25 mouse cellular contexts compared by ENCODE assay signal in genomic region chr11:75853067-75853636, GRCm38 (mm10). TPM values are rescaled to one million over a fixed set of nuclear protein-coding genes. Genes with fewer than 3 reads are reported as not detected.
DNase-seq lines count a peak whose midpoint lies in the region; ATAC-seq and TF ChIP-seq lines count a peak whose summit lies in the region.
"Had no signal": no experiment of that assay in that cellular context is flagged by ENCODE, and none has a peak within 500 bp of the region (broad histone marks: within the 10 kb centered on the region; RNA-seq: fewer than 3 reads in every experiment).

No protein-coding gene starts in this region.

- H3K9me3 ChIP-seq in hindbrain, embryonic 10.5 days = no peaks in the 10 kb centered on the region
- no peaks in the 10 kb centered on the region for H3K9me3 ChIP-seq in hindbrain, embryonic 16.5 days (ENCODE audit: control insufficient read depth, low read length)
- H3K9me3 ChIP-seq in midbrain, embryonic 13.5 days = no peaks in the 10 kb centered on the region
- no peaks in the 10 kb centered on the region for H3K9me3 ChIP-seq in midbrain, embryonic 11.5 days (ENCODE audit: control insufficient read depth, low read length)
- no peaks in the 10 kb centered on the region for H3K9me3 ChIP-seq in MEL (replicated peaks; ENCODE audit: insufficient read depth, low read length)
- H3K9me3 ChIP-seq: embryonic facial prominence, embryonic 15.5 days; forebrain, embryonic 15.5 days; neural tube, embryonic 15.5 days had no signal

- H3K27me3 ChIP-seq in hindbrain, embryonic 10.5 days (ENCODE audit: insufficient read depth, poor library complexity, severe bottlenecking) = 0 out of 2 replicates have a peak, but pooled peaks cover 5% of the 10 kb centered on the region
- H3K27me3 ChIP-seq in hindbrain, embryonic 16.5 days (replicated peaks; ENCODE audit: control insufficient read depth, insufficient read depth, low read length) = no peaks in the 10 kb centered on the region
- H3K27me3 ChIP-seq in midbrain, embryonic 13.5 days = no peaks in the 10 kb centered on the region
- no peaks in the 10 kb centered on the region for H3K27me3 ChIP-seq in midbrain, embryonic 11.5 days (ENCODE audit: control insufficient read depth, insufficient read depth, low read length)
- H3K27me3 ChIP-seq in MEL (ENCODE audit: control insufficient read depth in 1 of 2, insufficient read depth in 2 of 2, low read length in 2 of 2) = no peaks in the 10 kb centered on the region
- H3K27me3 ChIP-seq: embryonic facial prominence, embryonic 15.5 days; forebrain, embryonic 15.5 days; neural tube, embryonic 15.5 days had no signal

- H3K36me3 ChIP-seq in hindbrain, embryonic 10.5 days = no peaks in the 10 kb centered on the region
- no peaks in the 10 kb centered on the region for H3K36me3 ChIP-seq in hindbrain, embryonic 16.5 days (ENCODE audit: control insufficient read depth, insufficient read depth, low read length)
- no peaks in the 10 kb centered on the region for H3K36me3 ChIP-seq in midbrain, embryonic 13.5 days
- H3K36me3 ChIP-seq in midbrain, embryonic 11.5 days (ENCODE audit: control insufficient read depth, insufficient read depth, low read length) = no peaks in the 10 kb centered on the region
- peaks cover 0 to 27% of the 10 kb centered on the region in 2 experiments; a peak in 2 of 4 replicates for H3K36me3 ChIP-seq in MEL (ENCODE audit: control insufficient read depth in 1 of 2, insufficient read depth in 2 of 2, low read length in 2 of 2)
- H3K36me3 ChIP-seq: embryonic facial prominence, embryonic 15.5 days; forebrain, embryonic 15.5 days; neural tube, embryonic 15.5 days had no signal

- TF ChIP-seq POLR2A in MEL (IDR thresholded peaks at IDR 0.05; ENCODE audit: control insufficient read depth in 1 of 2, insufficient read depth in 1 of 2, low read depth in 1 of 2, low read length in 2 of 2, poor library complexity in 1 of 2) = no peak

- peak overlapping the region; percentile 64; the same call in 1 of the 2 replicates for H3K27ac ChIP-seq in hindbrain, embryonic 10.5 days
- H3K27ac ChIP-seq in hindbrain, embryonic 16.5 days (ENCODE audit: low read depth, low read length) = no peak overlapping the region
- peak overlapping the region; percentile 60 for H3K27ac ChIP-seq in midbrain, embryonic 13.5 days
- no peak overlapping the region for H3K27ac ChIP-seq in midbrain, embryonic 11.5 days (ENCODE audit: low read depth, low read length)
- H3K27ac ChIP-seq in MEL (ENCODE audit: control insufficient read depth, low read depth, low read length) = peak overlapping the region; percentile 56
- H3K27ac ChIP-seq: embryonic facial prominence, embryonic 15.5 days; forebrain, embryonic 15.5 days; liver, embryonic 14.5 days; macrophage; neural tube, embryonic 15.5 days had no signal

- no peak for TF ChIP-seq RAD21 in MEL (IDR thresholded peaks at IDR 0.05; ENCODE audit: low read depth, low read length)

- TF ChIP-seq CTCF in MEL (IDR thresholded peaks at IDR 0.05 in 2 of 3, conservative IDR thresholded peaks at IDR 0.05 in 1 of 3; ENCODE audit: control insufficient read depth in 1 of 3, insufficient read depth in 1 of 3, low read depth in 2 of 3, low read length in 3 of 3, poor library complexity in 1 of 3, severe bottlenecking in 1 of 3) = no peak

- 91% methylated on average over 10 of the region's 10 CpGs for WGBS in hindbrain, embryonic 10.5 days
- WGBS in hindbrain, embryonic 16.5 days = 83% methylated on average over 10 of the region's 10 CpGs
- 88% methylated on average over 10 of the region's 10 CpGs for WGBS in midbrain, embryonic 13.5 days
- 91% methylated on average over 10 of the region's 10 CpGs for WGBS in midbrain, embryonic 11.5 days

- peaks cover 29% of the 10 kb centered on the region for H3K4me1 ChIP-seq in hindbrain, embryonic 10.5 days (replicated peaks)
- H3K4me1 ChIP-seq in hindbrain, embryonic 16.5 days (ENCODE audit: control insufficient read depth, insufficient read depth, low read depth, low read length) = no peaks in the 10 kb centered on the region
- H3K4me1 ChIP-seq in midbrain, embryonic 13.5 days (replicated peaks) = peaks cover 20% of the 10 kb centered on the region
- no peaks in the 10 kb centered on the region for H3K4me1 ChIP-seq in midbrain, embryonic 11.5 days (ENCODE audit: control insufficient read depth, insufficient read depth, low read length)
- peaks cover 21 to 46% of the 10 kb centered on the region in 2 experiments for H3K4me1 ChIP-seq in MEL (ENCODE audit: control insufficient read depth in 1 of 2, insufficient read depth in 2 of 2, low read length in 2 of 2)

- H3K79me2 ChIP-seq in MEL (ENCODE audit: control insufficient read depth, insufficient read depth, low read length, poor library complexity) = 0 out of 2 replicates have a peak, but pooled peaks cover 4% of the 10 kb centered on the region

- peak; percentile 46 to 63 for TF ChIP-seq EP300 in MEL (IDR thresholded peaks at IDR 0.05; ENCODE audit: low read depth in 1 of 2, low read length in 2 of 2)

- ATAC-seq in hindbrain, embryonic 16.5 days = no peak
- ATAC-seq in midbrain, embryonic 13.5 days = no peak; the same call in 1 of the 2 replicates
- no peak for ATAC-seq in midbrain, embryonic 11.5 days (ENCODE audit: low FRiP score)
- ATAC-seq in megakaryocyte-erythroid progenitor cell, adult 5-6 weeks (replicated peaks; ENCODE audit: low FRiP score, low TSS enrichment, poor library complexity, severe bottlenecking) = 0 out of 2 replicates have a peak, but pooled peaks have one; percentile 15
- ATAC-seq: CD4-positive, CD25-positive, alpha-beta regulatory T cell, adult 4 months; forebrain, embryonic 15.5 days; intestine, postnatal 0 days had no signal

- H3K4me2 ChIP-seq in hindbrain, embryonic 16.5 days (ENCODE audit: low read length) = no peak overlapping the region
- H3K4me2 ChIP-seq in midbrain, embryonic 13.5 days (replicated peaks) = no peak overlapping the region
- H3K4me2 ChIP-seq in midbrain, embryonic 11.5 days = no peak overlapping the region
- H3K4me2 ChIP-seq: embryonic facial prominence, embryonic 15.5 days; forebrain, embryonic 15.5 days; heart, embryonic 11.5 days; neural tube, embryonic 15.5 days had no signal

- no peak overlapping the region for H3K4me3 ChIP-seq in hindbrain, embryonic 10.5 days
- no peak overlapping the region for H3K4me3 ChIP-seq in hindbrain, embryonic 16.5 days (ENCODE audit: low read length)
- no peak overlapping the region for H3K4me3 ChIP-seq in midbrain, embryonic 13.5 days (replicated peaks)
- H3K4me3 ChIP-seq in midbrain, embryonic 11.5 days (ENCODE audit: low read depth, low read length) = no peak overlapping the region
- peak overlapping the region in 1 of 2 experiments; percentile 22; a peak in 2 of 4 replicates for H3K4me3 ChIP-seq in MEL (ENCODE audit: control insufficient read depth in 1 of 2, insufficient read depth in 1 of 2, low read depth in 2 of 2, low read length in 2 of 2)
- H3K4me3 ChIP-seq: embryonic facial prominence, embryonic 15.5 days; forebrain, embryonic 15.5 days; gastrocnemius, adult 2 months; neural tube, embryonic 15.5 days had no signal

- no peak for DNase-seq in hindbrain, embryonic 10.5 days (ENCODE audit: low spot score)
- no peak for DNase-seq in midbrain, embryonic 11.5 days (ENCODE audit: low spot score, missing footprints)
- peak; percentile 60 for DNase-seq in MEL (ENCODE audit: low read depth, low spot score)
- DNase-seq in urinary bladder, postnatal 4 days (ENCODE audit: low spot score in 2 of 2) = no peak
- DNase-seq: cerebellum, adult 2 months; cerebellum, postnatal 14 days; gastrocnemius, postnatal 36 days; kidney, postnatal 14 days; liver; lung, adult 2 months; right cerebral cortex, postnatal 25 days; thymus, adult 18-20 months; thymus, postnatal 25 days had no signal

- H3K9ac ChIP-seq in hindbrain, embryonic 16.5 days (ENCODE audit: low read depth, low read length) = no peak overlapping the region
- H3K9ac ChIP-seq in midbrain, embryonic 13.5 days (replicated peaks) = no peak overlapping the region; the same call in 1 of the 2 replicates
- H3K9ac ChIP-seq in midbrain, embryonic 11.5 days (ENCODE audit: low read length) = no peak overlapping the region
- H3K9ac ChIP-seq in MEL (ENCODE audit: control insufficient read depth, low read depth, low read length, poor library complexity, severe bottlenecking) = peak overlapping the region; percentile 64
- H3K9ac ChIP-seq: embryonic facial prominence, embryonic 15.5 days; forebrain, embryonic 15.5 days; liver, embryonic 14.5 days; neural tube, embryonic 15.5 days had no signal

TF ChIP-seq in MEL, 35 proteins besides CTCF, POLR2A, EP300 and RAD21 (continues in another document):
- TF ChIP-seq USF1 (IDR thresholded peaks at IDR 0.05; ENCODE audit: low read depth, low read length) (no peak), CHD1 (IDR thresholded peaks at IDR 0.05; ENCODE audit: low read depth, low read length) (no peak), KAT2A (conservative IDR thresholded peaks at IDR 0.05; ENCODE audit: low read depth, low read length) (no peak), POLR2AphosphoS5 (IDR thresholded peaks at IDR 0.05; ENCODE audit: borderline replicate concordance, low read depth, low read length) (no peak), JUND (IDR thresholded peaks at IDR 0.05; ENCODE audit: low read depth, low read length) (no peak; the same call in 1 of the 2 replicates), GATA1 (IDR thresholded peaks at IDR 0.05; ENCODE audit: low read depth, low read length) (peak; percentile 61), GABPA (IDR thresholded peaks at IDR 0.05; ENCODE audit: low read depth, low read length) (no peak), RCOR1 (IDR thresholded peaks at IDR 0.05; ENCODE audit: low read depth, low read length) (no peak), ETS1 (IDR thresholded peaks at IDR 0.05; ENCODE audit: low read depth, low read length) (0 out of 2 replicates have a peak, but pooled peaks have one; percentile 26), POLR2AphosphoS2 (IDR thresholded peaks at IDR 0.05; ENCODE audit: low read length) (no peak), SIN3A (IDR thresholded peaks at IDR 0.05; ENCODE audit: low read length) (0 out of 2 replicates have a peak, but pooled peaks have one; percentile 6), MYC (IDR thresholded peaks at IDR 0.05; ENCODE audit: low read depth, low read length) (no peak), NELFE (IDR thresholded peaks at IDR 0.05; ENCODE audit: low read depth, low read length) (peak; percentile 27; the same call in 1 of the 2 replicates)

RNA-seq across cellular contexts. Expression of gene Doc2b, which starts 57.3 kb away (rescaled TPM):
- polyA plus RNA-seq in hindbrain, embryonic 10.5 days (2016; fragmentation: Nextera tagmentation; extraction: Ambion mirVana) = 0.39 and 0.45 TPM in 2 replicates
- 3.7 and 4.2 TPM in 2 replicates for polyA plus RNA-seq in hindbrain, embryonic 16.5 days (2015; fragmentation: Nextera tagmentation; extraction: Ambion mirVana)
- polyA plus RNA-seq in midbrain, embryonic 13.5 days (2015; fragmentation: Nextera tagmentation; extraction: Ambion mirVana) = 1.0 and 1.1 TPM in 2 replicates
- polyA plus RNA-seq in midbrain, embryonic 11.5 days (2014; fragmentation: Nextera tagmentation; extraction: Ambion mirVana) = 0.58 and 0.68 TPM in 2 replicates
- total RNA-seq in MEL (2012; rRNA removed) = not detected in 2 replicates
- polyA plus RNA-seq in MEL (2012; ENCODE audit: insufficient read depth in 1 of 2, insufficient read length in 2 of 2, low read depth in 1 of 2, low replicate concordance in 2 of 2, missing spikeins in 1 of 2) = not detected
- total RNA-seq in megakaryocyte-erythroid progenitor cell, adult 5-6 weeks (2014; fragmentation: Nextera tagmentation) = not detected in 2 replicates
- total RNA-seq in megakaryocyte-erythroid progenitor cell, adult 5-6 weeks (2017) = not detected in 2 replicates
- polyA plus RNA-seq: CD4-positive, CD25-positive, alpha-beta regulatory T cell, adult 4 months; macrophage had no signal

Comparison
In these comparisons a context has a peak if more than half of its experiments do, and no peak if none do; other contexts are left out.
1. H3K27ac ChIP-seq: peak in hindbrain, embryonic 10.5 days (single experiment), midbrain, embryonic 13.5 days (single experiment) and MEL (single experiment); none in hindbrain, embryonic 16.5 days (single experiment) and midbrain, embryonic 11.5 days (single experiment).